Mouse (Mus musculus) forebrain, postnatal 0 days (tissue): Measurements from ENCODE around the gene Rph3al. TPM values are rescaled to one million over a fixed set of nuclear protein-coding genes. Genes with fewer than 3 reads are reported as not detected.

Experiments used
- ATAC-seq: fragments of 200-750 bp; cut with Nextera tagmentation; 2 replicates; pipeline ENCODE4 v1.8.0; 2017; ENCODE audit warnings: mild to moderate bottlenecking, moderate library complexity
- DNase-seq: peaks from one replicate; pipeline ENCODE4 v3.0.0-alpha.2; 2015
- H3K27ac ChIP-seq: fragments of 300-500 bp; sonication (generic); 2 replicates; pipeline ENCODE4 v1.5.1; 2014; ENCODE audit warnings: low read depth, mild to moderate bottlenecking, antibody characterized with exemption, low read length, moderate library complexity, mixed read lengths
- H3K27me3 ChIP-seq: fragments of 300-500 bp; sonication (generic); 2 replicates; pipeline ENCODE4 v1.6.1; 2014; ENCODE audit warnings: mild to moderate bottlenecking, low read length, mixed read lengths; ENCODE audit not compliant: insufficient read depth
- H3K36me3 ChIP-seq: fragments of 300-500 bp; sonication (generic); 2 replicates; pipeline ENCODE4 v1.6.1; 2014; ENCODE audit warnings: mild to moderate bottlenecking, moderate library complexity; ENCODE audit not compliant: insufficient read depth
- H3K4me1 ChIP-seq: fragments of 300-500 bp; sonication (generic); 2 replicates; pipeline ENCODE4 v1.6.1; 2014; ENCODE audit warnings: antibody characterized with exemption; ENCODE audit not compliant: insufficient read depth
- H3K4me2 ChIP-seq: fragments of 300-500 bp; sonication (generic); 2 replicates; pipeline ENCODE4 v1.6.1; 2014; ENCODE audit warnings: low read depth, mild to moderate bottlenecking, moderate library complexity
- H3K4me3 ChIP-seq: fragments of 300-500 bp; sonication (generic); 2 replicates; pipeline ENCODE4 v1.5.1; 2014; ENCODE audit warnings: low read depth, low read length, mixed read lengths
- H3K9ac ChIP-seq: fragments of 300-500 bp; sonication (generic); 2 replicates; pipeline ENCODE4 v1.6.1; 2014; ENCODE audit warnings: mild to moderate bottlenecking
- H3K9me3 ChIP-seq: fragments of 300-500 bp; sonication (generic); 2 replicates; pipeline ENCODE4 v1.6.1; 2016; ENCODE audit warnings: low read length
- CTCF ChIP-seq: sonication (generic); IDR thresholded peaks from 2 replicates; pipeline ENCODE4 v1.5.1; 2016; ENCODE audit warnings: antibody characterized with exemption, control low read depth, low read depth
- WGBS: fragments of 180-500 bp; shearing (Covaris S2); extraction: QIAGEN DNeasy Blood & Tissue Kit; methylation state at CpG from one replicate; pipeline ENCODE4 v1.1.7; 2014; 5-methylcytosine and 5-hydroxymethylcytosine counted together
- polyA plus RNA-seq: library from polyadenylated mRNA; unstranded; fragments of >200 nt; fragmentation: Nextera tagmentation; extraction: Ambion mirVana; gene quantifications from 2 replicates; pipeline ENCODE4 v1.2.1, GENCODE M21; 2015
- total RNA-seq: library from RNA; depleted of rRNA; stranded (reverse); fragments of >200 nt; gene quantifications from 2 replicates; pipeline ENCODE4 v1.2.3, GENCODE M21; 2014

Rph3al gene
- total and polyA plus RNA-seq, 2 experiments from 2014 or later, result 1.9 to 2.4 TPM

DNA sequence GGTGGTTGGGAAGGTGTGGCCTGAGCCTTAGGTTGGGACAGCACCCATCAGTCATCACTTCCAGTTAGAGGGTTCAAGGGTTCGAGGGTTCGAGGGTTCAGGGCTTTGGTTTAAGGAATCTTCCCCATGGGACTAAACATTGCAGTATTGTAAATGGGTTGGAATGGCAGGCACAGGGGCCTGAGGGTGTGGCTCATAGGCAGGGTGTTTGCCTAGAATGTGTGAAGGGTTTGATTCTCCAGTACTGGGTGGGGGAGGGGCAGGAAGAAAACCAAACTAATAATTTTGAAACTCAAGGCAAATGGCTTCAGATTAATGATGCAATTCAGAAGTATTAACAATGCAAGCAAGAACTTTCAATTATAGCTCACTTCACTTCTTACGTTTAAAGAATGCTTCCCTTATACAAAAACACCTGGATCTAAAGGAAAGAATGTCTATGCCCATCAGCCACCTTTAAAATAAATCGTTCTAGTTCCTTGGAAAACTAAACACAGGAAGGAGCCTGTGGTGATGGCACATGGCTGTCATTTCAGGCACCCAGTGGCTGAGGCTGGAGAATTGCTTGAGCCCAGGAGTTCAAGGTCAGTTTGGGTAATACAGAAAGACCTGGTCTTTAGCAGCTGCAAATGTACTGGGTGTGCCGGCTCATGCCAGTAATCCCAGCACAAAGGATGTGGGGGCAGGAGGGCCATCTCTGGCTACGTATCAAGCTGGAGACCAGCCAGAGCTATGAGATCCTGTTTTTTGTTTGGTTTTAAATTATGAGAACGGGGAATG is 136.3 kb downstream of the Rph3al start:
- ATAC-seq, result no peak
- H3K27me3 ChIP-seq, result peaks cover 5% of the 10 kb centered on the region; the same call in 1 of the 2 replicates
- no peak for TF ChIP-seq CTCF

DNA sequence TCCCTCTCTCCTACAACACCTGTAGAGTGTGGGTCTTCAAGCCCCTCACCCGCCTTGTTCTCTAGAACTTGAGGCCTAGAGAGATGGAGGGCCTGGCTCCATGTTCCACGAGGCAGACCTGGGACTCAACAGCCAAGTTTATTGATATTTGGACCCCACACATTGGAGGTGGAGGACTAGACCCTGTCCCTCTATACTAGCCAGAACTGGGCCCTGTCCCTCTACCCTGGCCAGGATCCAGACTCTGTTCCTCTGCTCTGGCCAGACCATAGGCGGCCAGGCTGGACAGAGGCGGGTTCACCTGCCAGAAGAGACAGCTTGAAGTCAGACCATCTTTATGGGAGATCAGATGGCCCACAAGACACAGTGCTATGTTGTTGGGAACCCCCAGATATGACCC is 136.9 kb downstream of the Rph3al start:
- H3K9ac ChIP-seq, result no peak overlapping the region
- WGBS, result 78% methylated on average over 4 of the region's 4 CpGs
- peaks cover 11% of the 10 kb centered on the region for H3K27me3 ChIP-seq
- no peaks in the 10 kb centered on the region for H3K4me1 ChIP-seq
- no peak for TF ChIP-seq CTCF
- no peaks in the 10 kb centered on the region for H3K36me3 ChIP-seq
- H3K4me2 ChIP-seq, result no peak overlapping the region
- no peak overlapping the region for H3K27ac ChIP-seq
- DNase-seq, result no peak
- no peak overlapping the region for H3K4me3 ChIP-seq
- H3K9me3 ChIP-seq, result no peaks in the 10 kb centered on the region
- no peak for ATAC-seq

More for the DNA sequence above, 136.3 kb downstream of the Rph3al start:
- H3K27ac ChIP-seq, result no peak overlapping the region
- WGBS, result 66% methylated on average over 7 of the region's 7 CpGs
- H3K4me3 ChIP-seq, result no peak overlapping the region
- no peaks in the 10 kb centered on the region for H3K36me3 ChIP-seq
- no peaks in the 10 kb centered on the region for H3K9me3 ChIP-seq
- H3K4me1 ChIP-seq, result no peaks in the 10 kb centered on the region
- no peak overlapping the region for H3K4me2 ChIP-seq
- no peak overlapping the region for H3K9ac ChIP-seq
- no peak for DNase-seq

DNA sequence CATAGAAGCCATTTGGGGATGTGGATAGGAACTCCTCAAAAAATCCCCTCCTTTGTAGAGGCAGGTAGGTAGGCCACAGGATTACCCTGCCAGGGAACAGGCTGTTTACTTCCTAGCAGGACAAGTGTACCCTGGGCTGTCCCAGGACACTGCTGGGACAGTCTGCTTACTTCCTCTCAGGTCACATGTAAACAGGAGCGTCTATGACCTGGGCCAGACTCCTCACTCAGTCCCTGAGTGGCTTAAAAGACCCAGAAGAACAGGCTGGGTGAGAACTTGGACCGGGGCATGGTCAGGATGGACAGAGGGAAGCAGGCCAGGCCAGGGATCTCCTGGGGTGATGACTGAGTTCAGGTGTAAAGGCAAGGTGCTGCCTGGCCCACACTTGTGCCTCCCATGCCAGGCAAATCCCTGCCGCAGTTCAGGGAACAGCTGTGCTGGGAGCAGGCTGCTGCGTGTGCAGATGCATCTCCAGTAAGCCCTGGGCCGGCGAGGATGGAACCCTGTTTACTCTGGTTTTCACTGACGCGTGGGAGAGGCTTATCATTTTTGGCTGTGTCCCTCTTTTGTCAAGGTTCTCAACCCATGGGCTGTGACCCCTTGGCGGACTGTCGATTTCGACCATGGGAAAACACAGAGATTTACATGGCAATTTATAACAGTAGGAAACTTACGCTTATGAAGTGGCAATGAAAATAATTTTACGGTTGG is 141.5 kb downstream of the Rph3al start:
- H3K9ac ChIP-seq, result peak overlapping the region; percentile 57; the same call in 1 of the 2 replicates
- no peak overlapping the region for H3K27ac ChIP-seq
- peak overlapping the region; percentile 55; the same call in 1 of the 2 replicates for H3K4me3 ChIP-seq
- H3K36me3 ChIP-seq, result no peaks in the 10 kb centered on the region
- TF ChIP-seq CTCF, result no peak
- no peaks in the 10 kb centered on the region for H3K9me3 ChIP-seq
- H3K4me2 ChIP-seq, result peak overlapping the region; percentile 61
- no peak for ATAC-seq
- H3K27me3 ChIP-seq, result peaks cover 21% of the 10 kb centered on the region
- no peaks in the 10 kb centered on the region for H3K4me1 ChIP-seq
- no peak for DNase-seq
- 74% methylated on average over 13 of the region's 13 CpGs for WGBS

DNA sequence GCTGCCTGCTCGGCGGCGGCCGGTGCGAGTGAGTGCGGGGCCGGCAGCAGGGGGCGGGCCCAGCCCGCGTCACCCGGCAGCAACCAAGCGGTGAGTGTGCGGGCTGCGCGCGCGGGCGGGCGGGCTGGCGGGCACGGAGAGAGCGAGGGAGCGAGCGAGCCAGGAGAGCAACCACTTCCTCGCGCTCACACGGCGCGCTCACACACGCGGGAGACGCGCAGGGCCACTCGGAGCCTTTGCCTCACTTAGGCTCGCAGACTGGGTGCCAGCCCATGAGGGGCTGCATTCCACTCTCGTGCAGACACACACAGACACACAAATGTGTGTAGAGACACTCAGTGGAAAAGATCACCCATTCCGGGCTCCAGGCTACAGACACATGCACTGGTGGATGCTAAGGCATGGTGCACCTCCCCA is 142.2 kb downstream of the Rph3al start, which contains the start of gene Doc2b:
TSS of gene Doc2b (minus strand) at position 21 of the 417 bp plus-strand sequence.
- no peaks in the 10 kb centered on the region for H3K4me1 ChIP-seq
- peak; percentile 9; the same call in 1 of the 2 replicates for TF ChIP-seq CTCF
- peak within 1 kb of the TSS; percentile 61 for H3K4me2 ChIP-seq
- H3K36me3 ChIP-seq, result no peaks in the 10 kb centered on the region
- DNase-seq (peak; percentile 84), ATAC-seq (peak; percentile 95)
- H3K27me3 ChIP-seq, result peaks cover 21% of the 10 kb centered on the region
- no peaks in the 10 kb centered on the region for H3K9me3 ChIP-seq
- 3% methylated on average over 37 of the region's 37 CpGs for WGBS
- no peak within 1 kb of the TSS for H3K27ac ChIP-seq
- peak within 1 kb of the TSS; percentile 55 for H3K4me3 ChIP-seq
- peak within 1 kb of the TSS; percentile 57 for H3K9ac ChIP-seq

GRCm38 (mm10) chr11:75795321-75795636 is 142.9 kb downstream of the Rph3al start:
- H3K9ac ChIP-seq, result peak overlapping the region; percentile 57
- no peaks in the 10 kb centered on the region for H3K4me1 ChIP-seq
- H3K27me3 ChIP-seq, result peaks cover 21% of the 10 kb centered on the region
- 1% methylated on average over 42 of the region's 42 CpGs for WGBS
- ATAC-seq (peak; percentile 10; the same call in 1 of the 2 replicates), DNase-seq (peak; percentile 33)
- H3K9me3 ChIP-seq, result no peaks in the 10 kb centered on the region
- peak overlapping the region; percentile 55 for H3K4me3 ChIP-seq
- H3K4me2 ChIP-seq, result peak overlapping the region; percentile 61
- no peak overlapping the region for H3K27ac ChIP-seq
- no peak for TF ChIP-seq CTCF
- no peaks in the 10 kb centered on the region for H3K36me3 ChIP-seq

DNA sequence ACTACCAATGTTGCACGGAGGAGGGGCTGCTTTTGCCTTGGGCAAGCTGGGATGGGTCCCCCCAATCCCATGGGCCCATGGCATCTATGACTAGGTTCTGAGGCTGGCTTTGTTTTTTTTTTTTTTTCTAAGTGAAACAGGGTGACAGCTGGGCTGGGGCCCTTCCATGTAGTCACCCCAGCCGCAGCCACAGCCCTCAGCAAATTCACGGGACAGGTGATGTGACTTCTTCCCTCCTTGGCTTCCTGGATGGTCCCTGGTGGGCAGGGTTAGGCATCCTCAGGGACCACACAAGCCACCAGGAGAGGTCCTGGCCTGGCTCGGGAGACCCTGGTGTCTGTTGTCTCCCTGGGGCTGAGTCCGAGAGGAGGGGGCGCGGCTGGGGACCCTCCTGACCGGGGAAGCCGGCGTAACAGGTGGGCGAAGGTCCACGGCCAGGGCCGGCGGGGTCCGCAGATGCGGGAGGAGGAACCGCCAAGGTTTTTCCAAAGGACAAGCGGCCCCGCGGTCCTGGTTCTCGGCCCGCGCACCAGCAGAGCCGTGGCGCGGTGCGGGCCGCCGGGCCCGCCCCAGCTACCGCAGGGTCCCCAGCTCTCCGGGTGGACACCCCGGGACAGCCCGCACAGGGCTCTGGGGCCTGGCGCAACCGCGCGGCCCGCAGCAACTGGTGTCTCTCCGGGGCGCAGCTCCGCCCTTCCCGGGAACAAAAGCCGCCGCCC is 143.5 kb downstream of the Rph3al start:
- no peak for ATAC-seq
- DNase-seq, result no peak
- H3K36me3 ChIP-seq, result no peaks in the 10 kb centered on the region
- H3K4me2 ChIP-seq, result peak overlapping the region; percentile 61
- 6% methylated on average over 44 of the region's 45 CpGs for WGBS
- H3K4me1 ChIP-seq, result no peaks in the 10 kb centered on the region
- H3K27ac ChIP-seq, result no peak overlapping the region
- peak overlapping the region; percentile 55 for H3K4me3 ChIP-seq
- no peaks in the 10 kb centered on the region for H3K9me3 ChIP-seq
- peaks cover 21% of the 10 kb centered on the region for H3K27me3 ChIP-seq
- peak overlapping the region; percentile 57 for H3K9ac ChIP-seq
- no peak for TF ChIP-seq CTCF
